Mouse (Mus musculus) left cerebral cortex, postnatal 36 days (tissue): ENCODE measurements around the gene Prr14. TPM values are rescaled to one million over a fixed set of nuclear protein-coding genes. Genes with fewer than 3 reads are reported as not detected.
A peak's percentile ranks its signal among the peaks of the same experiment; 100 is the strongest.
"Not testable (repeated sequence)": the region's sequence is repeated elsewhere in the genome, so short reads cannot be mapped to it uniquely, and the experiment has no call there.

ENCODE experiments used
- DNase-seq, 2 experiments: peaks; one replicate each; pipeline ENCODE4 v3.0.0; 2021 to 2022; ENCODE audit warnings: low spot score in 2 of 2, mixed read lengths in 1 of 2
- intact Hi-C: fragments of 180-260 bp; cut with DNase I; formaldehyde crosslinking; loops from one replicate; pipeline ENCODE4 v1.15.1; 2025
- microRNA-seq: library from miRNA; unstranded; fragments of <30 nt; microRNA quantifications from one replicate; pipeline ENCODE4 v1.2.0, GENCODE M21; 2022
- total RNA-seq, 2 experiments: library from RNA; stranded (reverse); gene quantifications; 2 replicates each; pipeline ENCODE4 v1.2.3; 2021

Prr14 gene
- total RNA-seq, 2 experiments from 2014 or later, result 25.7 to 30.2 TPM

DNA sequence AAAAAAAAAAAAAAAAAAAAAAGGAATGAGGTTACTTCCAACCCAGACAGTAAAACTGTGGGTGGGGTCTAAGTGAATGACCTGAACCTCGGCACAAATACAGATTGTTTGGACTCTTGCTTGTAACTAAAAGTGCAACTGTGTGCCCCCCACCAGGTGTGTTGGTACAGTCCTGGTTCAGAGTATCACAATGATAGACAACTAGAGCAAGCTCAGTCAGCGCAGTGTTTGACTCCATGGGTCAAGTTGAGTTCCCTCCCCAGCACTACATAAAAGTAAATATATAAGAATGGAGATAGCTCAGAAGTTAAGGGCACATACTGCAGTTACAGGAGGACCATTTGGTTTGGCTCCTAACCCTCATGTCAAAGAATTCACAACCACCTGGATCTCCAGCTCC lies 38.0 kb downstream of the Prr14 start:
- intact Hi-C loops, result no loop called here

GRCm38 (mm10) chr7:127498407-127498806 lies 39.0 kb downstream of the Prr14 start:
- intact Hi-C loops, result no loop called here
- DNase-seq, result no peak

More for the DNA sequence above, 38.0 kb downstream of the Prr14 start:
- no peak for DNase-seq

DNA sequence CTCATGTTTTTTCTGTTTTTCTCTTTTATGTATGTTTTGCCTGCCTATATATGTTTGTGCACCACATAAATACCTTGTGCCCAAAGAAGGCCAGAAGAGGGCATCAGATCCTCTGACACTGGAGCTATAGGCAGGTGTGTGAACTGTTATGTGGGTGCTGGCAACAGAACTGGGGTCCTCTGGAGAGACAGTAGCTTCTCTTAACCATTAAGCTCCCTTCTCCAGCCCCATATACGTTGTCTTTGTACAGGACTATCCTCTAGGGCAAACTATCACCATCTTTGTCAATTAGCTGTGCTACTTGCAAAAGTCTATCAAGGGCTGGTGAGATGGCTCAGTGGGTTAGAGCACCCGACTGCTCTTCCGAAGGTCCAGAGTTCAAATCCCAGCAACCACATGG lies 48.9 kb downstream of the Prr14 start:
- DNase-seq, result no peak
- intact Hi-C loops, result no loop called here

GRCm38 (mm10) chr7:127509830-127510229 lies 50.4 kb downstream of the Prr14 start:
- not testable (repeated sequence) for DNase-seq
- intact Hi-C loops, result loop anchor here (5.0 kb wide), 1 partner anchor 33 kb away; the partner anchor contains the start of gene Fbrs

DNA sequence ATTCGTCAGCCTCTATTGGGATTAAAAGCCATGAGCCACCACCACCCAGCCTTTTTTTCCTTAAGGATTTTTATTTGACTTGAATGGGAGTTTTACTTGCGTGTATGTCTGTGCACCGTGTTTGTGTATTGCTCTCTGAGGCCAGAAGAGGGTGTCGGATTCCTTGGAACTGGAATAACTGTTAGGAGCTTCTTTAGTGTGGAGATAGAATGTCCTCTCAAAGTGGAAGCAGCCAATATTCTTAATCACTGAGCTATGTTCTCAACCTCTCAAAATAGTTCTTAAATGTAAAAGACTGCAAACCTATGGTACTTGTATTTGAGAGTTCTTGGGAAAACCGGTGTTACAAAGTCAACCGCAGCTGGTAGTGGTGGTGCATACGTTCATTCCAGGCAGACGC lies 51.8 kb downstream of the Prr14 start:
- intact Hi-C loops, result loop anchor here (5.0 kb wide), 1 partner anchor 34 kb away; the partner anchor contains the start of gene Fbrs
- DNase-seq, result no peak

DNA sequence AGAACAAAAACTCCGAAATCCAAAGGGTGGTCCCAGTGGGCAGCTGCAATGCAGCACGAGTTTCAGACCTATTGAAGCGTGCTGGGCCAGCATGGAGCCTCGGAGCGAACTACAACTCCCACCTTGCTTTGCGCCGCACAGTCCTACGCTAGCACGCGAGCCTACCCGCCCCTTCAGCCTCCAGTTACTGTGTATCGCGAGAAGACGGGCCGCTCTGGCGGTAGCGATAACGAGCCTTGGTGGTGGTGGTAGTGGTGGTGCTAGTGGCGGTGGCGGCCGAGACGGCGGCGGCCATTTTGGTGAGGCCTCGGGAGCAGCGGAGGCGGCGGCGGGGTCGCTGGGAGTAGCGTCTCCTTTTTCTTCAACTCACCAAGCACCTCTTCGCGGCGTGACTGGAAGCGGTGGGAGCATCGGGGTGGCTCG lies 52.4 kb downstream of the Prr14 start, which contains the start of gene Srcap:
TSS of gene Srcap (plus strand) at position 176 of the 423 bp plus-strand sequence.
- peak; percentile 93 to 96 for DNase-seq
- intact Hi-C loops, result loop anchor here (5.0 kb wide), 1 partner anchor 35 kb away; the partner anchor contains the start of gene Fbrs

DNA sequence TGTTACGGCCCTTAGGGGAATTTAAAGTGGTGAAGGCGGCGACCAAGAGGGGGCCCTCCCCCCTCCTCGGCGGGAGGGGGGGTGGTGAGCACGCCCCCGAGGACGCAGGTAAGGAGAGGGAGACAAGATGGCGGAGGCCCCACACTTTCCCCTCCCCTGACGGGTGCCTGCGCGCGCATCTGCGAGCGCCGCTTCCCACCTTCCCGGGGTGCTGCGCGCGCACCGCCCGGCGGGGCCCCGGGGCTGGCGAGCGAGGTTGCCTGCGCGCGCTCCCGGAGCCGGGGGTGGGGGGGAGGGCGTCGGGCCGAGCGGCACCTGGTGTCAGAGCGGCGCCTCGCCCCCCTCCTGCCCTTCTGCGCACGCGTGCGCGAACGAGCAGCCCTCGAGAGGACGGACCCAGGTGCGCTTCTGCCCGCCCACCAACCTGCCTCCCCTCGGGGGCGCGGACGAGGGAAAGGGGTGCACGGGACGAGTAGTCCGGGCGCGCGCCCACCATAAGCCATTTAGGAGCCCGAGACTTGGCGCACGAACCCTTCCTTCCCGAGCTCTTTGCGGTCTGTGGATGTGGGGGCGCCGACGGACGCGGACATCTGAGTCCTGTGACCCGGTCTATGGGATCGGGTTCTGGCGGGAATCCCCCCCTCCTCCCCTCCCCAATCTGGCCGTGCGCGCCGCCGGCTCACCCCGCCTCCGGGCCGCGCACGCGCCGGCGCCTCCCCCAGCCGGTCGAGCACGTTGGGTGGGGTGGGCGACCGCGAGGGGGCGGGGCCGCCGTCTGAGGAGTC lies 53.0 kb downstream of the Prr14 start:
- DNase-seq, result peak; percentile 86 to 89
- intact Hi-C loops, result loop anchor here (5.0 kb wide), 1 partner anchor 35 kb away; the partner anchor contains the start of gene Fbrs

DNA sequence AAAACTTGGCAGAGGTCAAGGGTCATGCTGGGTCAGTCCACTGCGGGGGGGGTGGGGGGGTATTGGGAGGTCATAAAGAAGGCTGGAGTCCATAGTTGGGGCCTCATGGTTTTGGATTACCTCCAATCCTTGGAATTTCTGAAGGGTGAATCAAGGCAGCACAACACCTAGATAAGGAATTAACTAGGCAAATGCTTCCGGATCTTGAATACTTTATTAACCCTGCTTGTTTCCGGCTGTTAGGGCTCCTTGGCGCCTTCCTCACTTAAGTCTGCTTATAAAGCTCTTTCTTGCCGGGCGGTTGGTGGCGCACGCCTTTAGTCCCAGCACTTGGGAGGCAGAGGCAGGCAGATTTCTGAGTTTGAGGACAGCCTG lies 53.6 kb downstream of the Prr14 start:
- intact Hi-C loops, result loop anchor here (5.0 kb wide), 1 partner anchor 36 kb away; the partner anchor contains the start of gene Fbrs
- peak in 1 of 2 experiments; percentile 15 for DNase-seq

- intact Hi-C loops, result loop anchor here (5.0 kb wide), 1 partner anchor 36 kb away; the partner anchor contains the start of gene Fbrs
- no peak for DNase-seq
Observed at GRCm38 (mm10) chr7:127513781-127514180, 54.4 kb downstream of the Prr14 start.

DNA sequence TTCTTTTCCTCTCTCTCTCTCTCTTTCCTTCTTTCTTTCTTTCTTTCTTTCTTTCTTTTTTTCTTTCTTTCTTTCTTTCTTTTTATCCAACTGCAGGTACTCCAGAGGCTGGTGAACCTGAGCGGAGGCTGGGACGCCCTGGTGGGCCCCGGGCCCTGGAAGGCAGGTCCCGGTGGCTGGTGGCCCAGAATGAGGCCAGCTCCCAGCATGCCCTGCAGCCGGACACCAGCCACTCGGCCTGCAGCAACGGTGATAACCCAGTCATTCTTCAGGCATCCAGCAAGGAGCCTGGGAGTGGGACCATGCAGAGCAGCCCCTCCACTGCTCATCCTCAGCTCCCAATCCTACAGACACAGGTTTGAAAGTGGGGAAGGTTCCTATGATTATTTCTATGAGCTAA lies 56.4 kb downstream of the Prr14 start:
- no peak for DNase-seq
- intact Hi-C loops, result no loop called here

DNA sequence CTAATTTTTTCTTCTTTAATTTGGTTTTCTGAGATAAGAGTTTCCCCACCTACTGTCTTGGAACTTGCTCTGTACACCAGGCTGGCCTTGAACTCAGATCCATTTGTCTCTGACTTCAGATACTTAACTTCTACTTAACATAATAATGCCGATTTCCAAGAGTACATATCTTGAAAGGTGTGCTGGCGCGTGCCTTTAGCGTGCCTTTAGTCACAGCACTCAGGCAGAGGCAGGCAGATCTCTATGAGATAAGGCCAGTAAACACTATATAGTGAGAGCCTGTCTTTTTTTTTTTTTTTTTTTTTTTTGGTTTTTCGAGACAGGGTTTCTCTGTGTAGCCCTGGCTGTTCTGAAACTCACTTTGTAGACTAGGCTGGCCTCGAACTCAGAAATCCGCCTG lies 56.9 kb downstream of the Prr14 start:
- intact Hi-C loops, result no loop called here
- no peak for DNase-seq

GRCm38 (mm10) chr7:127519284-127519683 lies 59.9 kb downstream of the Prr14 start, which contains the start of gene Gm42715:
Gene Gm42715 (plus strand): TSS chr7:127519584.
- intact Hi-C loops, result no loop called here
- no peak for DNase-seq

Small RNA genes lying within 50 kb of the gene (microRNA-seq; reads per million reads assigned to microRNA genes)
- gene Gm47278 (not detected), gene Mir7060 (not detected)

Other genes with a start within 250 kb of the Prr14 start
- gene Zfp553, start 226.6 kb upstream of the Prr14 start, total RNA-seq, result 10 to 100 TPM; 18.6 to 19.4 TPM
- gene Sept1, start 226.5 kb upstream of the Prr14 start, total RNA-seq, result 1 to 10 TPM; 3.2 to 5.6 TPM
- 10 to 100 TPM; 61.0 to 61.4 TPM for gene Zfp771, start 215.3 kb upstream of the Prr14 start, total RNA-seq
- 10 to 100 TPM; 21.8 to 30.7 TPM for gene Dctpp1, start 198.9 kb upstream of the Prr14 start, total RNA-seq
- 10 to 100 TPM; 38.4 to 43.1 TPM for gene Sephs2, start 185.6 kb upstream of the Prr14 start, total RNA-seq
- under 1 TPM; 0.48 to 0.76 TPM for gene Itgal, start 163.4 kb upstream of the Prr14 start, total RNA-seq
- gene Zfp768, start 114.0 kb upstream of the Prr14 start, total RNA-seq, result 10 to 100 TPM; 14.4 to 15.0 TPM
- 1 to 10 TPM; 5.7 to 7.2 TPM for gene Zfp747, start 83.6 kb upstream of the Prr14 start, total RNA-seq
- 1 to 10 TPM; 3.3 to 3.9 TPM for gene 9130019O22Rik, start 72.4 kb upstream of the Prr14 start, total RNA-seq
- gene E430018J23Rik, start 66.0 kb upstream of the Prr14 start, total RNA-seq, result 1 to 10 TPM; 7.7 to 8.2 TPM
- 1 to 10 TPM; 5.4 to 5.6 TPM for gene Zfp764, start 52.8 kb upstream of the Prr14 start, total RNA-seq
- 10 to 100 TPM; 13.7 to 18.6 TPM for gene Zfp688, start 37.5 kb upstream of the Prr14 start, total RNA-seq
- 1 to 10 TPM; 5.8 to 7.9 TPM for gene Zfp689, start 10.5 kb upstream of the Prr14 start, total RNA-seq
- 10 to 100 TPM; 48.7 to 61.4 TPM for gene Fbrs, start 19.6 kb downstream of the Prr14 start, total RNA-seq
- gene Srcap, start 52.4 kb downstream of the Prr14 start, total RNA-seq, result 100 to 1,000 TPM in 1 of 2 experiments, 10 to 100 TPM in 1; 99.0 to 131 TPM
- gene Gm42715, start 60.0 kb downstream of the Prr14 start, total RNA-seq, result 10 to 100 TPM in 1 of 2 experiments, 1 to 10 TPM in 1; 7.6 to 15.0 TPM
- gene Tmem265, start 101.8 kb downstream of the Prr14 start, total RNA-seq, result 1 to 10 TPM in 1 of 2 experiments, not detected in 1; 3.4 TPM
- 10 to 100 TPM; 69.2 to 81.4 TPM for gene Phkg2, start 113.7 kb downstream of the Prr14 start, total RNA-seq
- gene Ccdc189, start 129.0 kb downstream of the Prr14 start, total RNA-seq, result 1 to 10 TPM; 9.3 to 9.7 TPM
- 10 to 100 TPM; 63.1 to 81.0 TPM for gene Rnf40, start 129.2 kb downstream of the Prr14 start, total RNA-seq
- gene Zfp629, start 156.2 kb downstream of the Prr14 start, total RNA-seq, result 10 to 100 TPM; 22.1 to 24.7 TPM
- 10 to 100 TPM; 37.9 to 47.9 TPM for gene Bcl7c, start 249.3 kb downstream of the Prr14 start, total RNA-seq